ENCODE assay signal across 16 mouse cellular contexts in genomic region chr2:150647681-150648299, GRCm38 (mm10). TPM values are rescaled to one million over a fixed set of nuclear protein-coding genes. Genes with fewer than 3 reads are reported as not detected.
DNase-seq lines count a peak whose midpoint lies in the region; ATAC-seq and TF ChIP-seq lines count a peak whose summit lies in the region.
"Had no signal": no experiment of that assay in that cellular context is flagged by ENCODE, and none has a peak within 500 bp of the region (broad histone marks: within the 10 kb centered on the region; RNA-seq: fewer than 3 reads in every experiment).

No protein-coding gene starts in this region.

- H3K4me2 ChIP-seq in kidney, embryonic 14.5 days (replicated peaks; ENCODE audit: low read depth, low read length): no peak overlapping the region
- no peak overlapping the region for H3K4me2 ChIP-seq in hindbrain, embryonic 15.5 days

- H3K36me3 ChIP-seq in kidney, embryonic 14.5 days (ENCODE audit: control insufficient read depth, insufficient read depth, low read length): no peaks in the 10 kb centered on the region
- no peaks in the 10 kb centered on the region for H3K36me3 ChIP-seq in hindbrain, embryonic 15.5 days

- H3K4me3 ChIP-seq in kidney, embryonic 14.5 days (ENCODE audit: low read length): no peak overlapping the region
- no peak overlapping the region for H3K4me3 ChIP-seq in hindbrain, embryonic 15.5 days

- DNase-seq in kidney, adult 9 months: peak; percentile 65
- peak; percentile 11 for DNase-seq in R1 (ENCODE audit: low read depth, low spot score)
- peak; percentile 62 for DNase-seq in brain, embryonic 14.5 days (ENCODE audit: low read depth)
- DNase-seq in adrenal gland, postnatal 14 days: no peak
- no peak for DNase-seq in thymus, postnatal 25 days
- DNase-seq: adrenal gland, postnatal 25 days; cerebellum, adult 18-20 months; embryo, embryonic 11 days; lung, adult 18-20 months; right cerebral cortex, postnatal 4 days had no signal

- H3K4me1 ChIP-seq in kidney, embryonic 14.5 days (ENCODE audit: control insufficient read depth, insufficient read depth, low read length): peaks cover 10% of the 10 kb centered on the region; the same call in 1 of the 2 replicates
- peaks cover 34% of the 10 kb centered on the region for H3K4me1 ChIP-seq in hindbrain, embryonic 15.5 days (replicated peaks)

- 75% methylated on average over 14 of the region's 14 CpGs for WGBS in kidney, embryonic 14.5 days
- 57% methylated on average over 14 of the region's 14 CpGs for WGBS in hindbrain, embryonic 15.5 days

- no peak overlapping the region for H3K9ac ChIP-seq in kidney, embryonic 14.5 days (ENCODE audit: low read depth, low read length)
- no peak overlapping the region for H3K9ac ChIP-seq in hindbrain, embryonic 15.5 days

- TF ChIP-seq POLR2A in brain, embryonic 14.5 days (IDR thresholded peaks at IDR 0.05; ENCODE audit: borderline replicate concordance, extremely low read depth, insufficient read depth, insufficient read length, poor library complexity, severe bottlenecking): no peak

- ATAC-seq in kidney, embryonic 14.5 days (ENCODE audit: low FRiP score, low TSS enrichment): no peak
- no peak for ATAC-seq in hindbrain, embryonic 15.5 days (ENCODE audit: low FRiP score, low read depth)

- no peak overlapping the region for H3K27ac ChIP-seq in kidney, embryonic 14.5 days (ENCODE audit: low read depth, low read length)
- H3K27ac ChIP-seq in hindbrain, embryonic 15.5 days (replicated peaks): peak overlapping the region; percentile 48

- H3K9me3 ChIP-seq in kidney, embryonic 14.5 days (ENCODE audit: control insufficient read depth, low read length): no peaks in the 10 kb centered on the region
- H3K9me3 ChIP-seq in hindbrain, embryonic 15.5 days: no peaks in the 10 kb centered on the region

- no peaks in the 10 kb centered on the region for H3K27me3 ChIP-seq in kidney, embryonic 14.5 days (ENCODE audit: control insufficient read depth, insufficient read depth, low read length)
- no peaks in the 10 kb centered on the region for H3K27me3 ChIP-seq in hindbrain, embryonic 15.5 days

- TF ChIP-seq CTCF in brain, embryonic 14.5 days (IDR thresholded peaks at IDR 0.05; ENCODE audit: borderline replicate concordance, extremely low read depth, insufficient read depth, insufficient read length): no peak

RNA-seq across cellular contexts. Expression of gene Acss1, which starts 20.5 kb away (rescaled TPM):
- 2.3 and 5.6 TPM in 2 replicates for polyA plus RNA-seq in kidney, embryonic 14.5 days (2014; fragmentation: Nextera tagmentation; extraction: Ambion mirVana)
- polyA plus RNA-seq in brain, embryonic 14.5 days (2012; rRNA removed): 22.8 and 28.0 TPM in 2 replicates
- polyA plus RNA-seq in hindbrain, embryonic 15.5 days (2015; fragmentation: Nextera tagmentation; extraction: Ambion mirVana): 15.0 and 19.8 TPM in 2 replicates
- 75.7 and 93.0 TPM in 2 replicates for total RNA-seq in adrenal gland, postnatal 14 days (2021)

RNA-seq across cellular contexts. Expression of gene Apmap, which starts 39.4 kb away (rescaled TPM):
- polyA plus RNA-seq in kidney, embryonic 14.5 days (2014; fragmentation: Nextera tagmentation; extraction: Ambion mirVana): 31.9 and 41.3 TPM in 2 replicates
- polyA plus RNA-seq in brain, embryonic 14.5 days (2012; rRNA removed): 44.0 and 48.2 TPM in 2 replicates
- polyA plus RNA-seq in hindbrain, embryonic 15.5 days (2015; fragmentation: Nextera tagmentation; extraction: Ambion mirVana): 40.3 and 43.5 TPM in 2 replicates
- total RNA-seq in adrenal gland, postnatal 14 days (2021): 161 and 180 TPM in 2 replicates

RNA-seq across cellular contexts. Expression of gene Vsx1, which starts 41.4 kb away (rescaled TPM):
- not detected in 2 replicates for polyA plus RNA-seq in kidney, embryonic 14.5 days (2014; fragmentation: Nextera tagmentation; extraction: Ambion mirVana)
- 0.03 and 0.08 TPM in 2 replicates for polyA plus RNA-seq in brain, embryonic 14.5 days (2012; rRNA removed)
- 0.09 and 0.13 TPM in 2 replicates for polyA plus RNA-seq in hindbrain, embryonic 15.5 days (2015; fragmentation: Nextera tagmentation; extraction: Ambion mirVana)
- total RNA-seq in adrenal gland, postnatal 14 days (2021): not detected in 2 replicates
- total RNA-seq: adrenal gland, postnatal 25 days; gastrocnemius, postnatal 25 days; left cerebral cortex, postnatal 25 days had no signal
- polyA plus RNA-seq: heart, postnatal 0 days; large intestine, adult 2 months had no signal

Comparison
In these comparisons a context has a peak if more than half of its experiments do, and no peak if none do; other contexts are left out.
1. DNase-seq: peak in kidney, adult 9 months (single experiment), R1 (single experiment) and brain, embryonic 14.5 days (single experiment); none in adrenal gland, postnatal 14 days (single experiment) and thymus, postnatal 25 days (single experiment).